Mouse (Mus musculus) gastrocnemius, postnatal 25 days (tissue): Measurements from ENCODE around the gene Ipo5. TPM values are rescaled to one million over a fixed set of nuclear protein-coding genes. Genes with fewer than 3 reads are reported as not detected.

Source experiments
- DNase-seq: peaks from one replicate; pipeline ENCODE4 v3.0.0; 2022
- total RNA-seq, 2 experiments: library from RNA; stranded (reverse); gene quantifications; 1 replicate in 1 of 2; 2 replicates in 1 of 2; pipeline ENCODE4 v1.2.3; 2021

Gene Ipo5
- total RNA-seq, 2 experiments from 2014 or later, result 96.2 to 99.5 TPM

GRCm38 (mm10) chr14:120921805-120922204 is 10.8 kb downstream of the Ipo5 start:
- no peak for DNase-seq

DNA sequence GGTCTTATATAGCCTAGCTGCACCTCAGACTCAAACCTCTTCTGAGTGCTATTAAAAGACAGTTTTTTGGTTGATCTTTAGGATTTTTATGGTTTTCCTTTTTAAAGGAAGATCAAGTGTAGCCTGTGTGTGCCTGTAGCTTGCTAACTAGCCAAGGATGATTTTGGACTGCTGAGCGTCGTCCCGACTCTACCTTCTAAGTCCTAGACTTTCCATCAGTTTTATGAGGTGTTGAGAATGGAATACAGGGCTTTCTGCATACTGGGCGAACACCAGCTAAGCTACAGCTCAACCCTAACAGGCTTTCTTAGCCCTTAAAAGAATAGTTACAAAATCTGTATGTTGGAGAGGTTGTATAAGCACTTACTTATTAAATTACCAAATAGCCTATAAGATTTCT is 13.0 kb downstream of the Ipo5 start:
- DNase-seq, result no peak

GRCm38 (mm10) chr14:120925731-120926585 is 14.9 kb downstream of the Ipo5 start:
- no peak for DNase-seq

DNA sequence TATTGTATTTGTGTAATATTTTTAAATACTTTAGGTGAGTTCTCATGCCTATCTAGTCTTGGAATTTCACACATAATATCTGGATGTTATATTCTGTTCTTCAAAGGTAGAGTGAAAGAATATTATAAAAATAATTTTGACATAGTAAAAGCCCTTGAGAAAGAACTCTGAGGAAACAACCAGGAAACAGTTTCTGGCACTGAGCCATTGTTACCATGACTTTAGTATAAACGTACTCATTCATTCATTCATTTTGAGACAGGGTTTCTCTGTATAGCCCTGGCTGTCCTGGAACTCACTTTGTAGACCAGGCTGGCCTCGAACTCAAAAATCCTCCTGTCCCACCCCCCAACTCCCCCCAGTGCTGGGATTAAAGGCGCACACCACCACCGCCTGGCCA is 20.2 kb downstream of the Ipo5 start:
- no peak for DNase-seq

DNA sequence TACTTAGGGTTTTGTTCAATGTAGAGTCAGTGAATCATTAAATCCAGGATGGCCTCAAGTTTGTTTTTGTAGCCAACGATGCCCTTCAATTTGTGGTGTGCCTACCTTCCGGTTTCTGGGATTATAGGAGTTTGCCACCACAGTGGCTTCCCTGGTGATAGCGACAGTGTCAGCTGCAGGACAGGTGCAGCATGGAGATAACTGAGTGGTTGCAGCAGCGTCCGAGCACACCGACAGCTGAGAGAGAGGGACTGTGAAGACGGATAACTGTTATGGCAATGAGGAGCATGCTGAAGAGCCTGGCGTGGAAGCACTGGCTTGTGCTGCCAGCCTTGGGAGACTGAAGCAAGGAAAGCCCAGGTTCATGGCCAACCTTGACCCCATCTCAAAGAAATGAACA is 22.6 kb downstream of the Ipo5 start:
- no peak for DNase-seq

- DNase-seq, result no peak
Measured at GRCm38 (mm10) chr14:120937102-120937501, 26.1 kb downstream of the Ipo5 start.

DNA sequence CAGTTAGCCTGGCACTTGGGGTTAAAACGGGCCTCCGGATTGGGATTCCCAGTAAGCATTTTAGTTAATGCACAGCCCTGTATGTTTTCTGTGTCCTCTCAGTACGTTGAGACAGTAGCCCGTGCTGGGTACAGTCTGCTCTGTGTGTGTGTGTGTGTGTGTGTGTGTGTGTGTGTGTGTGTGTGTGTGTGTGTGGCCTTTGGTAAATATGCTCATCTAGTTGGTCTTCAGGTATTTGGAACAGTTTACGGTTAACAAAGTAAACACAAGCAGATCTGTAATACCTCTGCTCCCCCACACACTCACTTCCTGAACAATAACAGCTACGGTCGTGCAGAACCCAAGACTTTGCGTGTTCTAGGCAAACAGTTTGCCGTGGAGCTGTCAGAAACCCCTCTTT is 31.8 kb downstream of the Ipo5 start:
- no peak for DNase-seq

- no peak for DNase-seq
Measured at GRCm38 (mm10) chr14:120945146-120945545, 34.1 kb downstream of the Ipo5 start.

- DNase-seq, result no peak
Measured at GRCm38 (mm10) chr14:120947104-120947503, 36.1 kb downstream of the Ipo5 start.

GRCm38 (mm10) chr14:120949002-120949401 is 38.0 kb downstream of the Ipo5 start:
- no peak for DNase-seq

DNA sequence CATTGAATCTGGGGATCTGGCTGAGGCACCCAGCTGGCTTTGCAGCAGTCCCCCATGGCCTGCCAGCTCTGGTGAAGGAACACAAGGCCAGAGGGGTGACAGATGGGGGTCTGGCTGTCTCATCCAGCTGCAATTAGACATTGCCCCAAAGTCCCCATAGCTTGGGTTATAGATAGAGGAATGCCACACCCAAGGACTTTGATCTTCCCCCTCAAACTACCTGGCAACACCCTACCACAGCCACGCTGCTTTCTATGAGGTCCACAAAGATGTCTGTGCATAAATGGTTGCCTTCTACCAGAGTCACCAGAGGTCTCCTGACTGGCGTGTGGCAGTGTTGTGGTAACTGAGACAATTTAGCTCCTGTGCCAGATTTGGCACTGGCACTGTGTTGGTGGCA is 39.0 kb downstream of the Ipo5 start:
- no peak for DNase-seq

GRCm38 (mm10) chr14:120952434-120952833 is 41.4 kb downstream of the Ipo5 start:
- no peak for DNase-seq

DNA sequence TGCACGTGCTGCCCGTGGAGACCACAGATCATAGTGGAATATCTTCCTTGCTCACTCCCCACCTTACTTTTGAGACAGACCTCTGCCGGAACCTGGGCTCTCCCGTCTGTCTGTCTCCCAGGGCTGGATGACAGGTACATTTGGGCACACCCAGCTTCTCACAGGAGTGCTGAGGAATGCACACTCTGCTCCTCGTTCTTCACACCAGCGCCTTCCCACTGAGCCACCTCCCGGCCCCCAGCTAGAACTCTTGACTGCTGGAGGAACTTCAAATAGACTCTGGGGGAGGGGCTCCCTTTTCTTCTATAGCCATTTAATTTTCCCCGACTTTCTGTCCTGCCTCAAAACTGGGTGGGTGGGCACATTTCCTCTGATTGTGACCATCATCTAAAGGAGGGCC is 49.5 kb downstream of the Ipo5 start:
- no peak for DNase-seq

DNA sequence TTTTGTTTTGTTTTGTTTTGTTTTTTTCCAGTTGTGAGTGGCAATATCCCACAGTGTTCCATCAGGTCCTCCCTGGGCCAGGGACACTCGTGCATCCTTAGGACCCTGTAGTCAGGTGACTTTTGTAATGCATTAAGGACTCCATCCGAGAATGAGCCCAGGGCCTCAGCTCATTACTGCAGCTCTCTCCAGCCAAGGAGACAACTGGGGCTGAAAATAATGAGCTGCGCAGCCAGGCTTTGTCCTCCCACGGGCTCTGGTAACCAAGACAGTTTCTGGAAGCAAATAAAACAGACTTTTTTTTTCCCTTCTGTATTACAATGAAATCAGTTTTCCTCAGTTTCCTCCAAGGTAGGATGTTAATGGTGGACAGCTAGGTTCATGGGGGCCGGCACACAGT is 50.0 kb downstream of the Ipo5 start:
- no peak for DNase-seq

DNA sequence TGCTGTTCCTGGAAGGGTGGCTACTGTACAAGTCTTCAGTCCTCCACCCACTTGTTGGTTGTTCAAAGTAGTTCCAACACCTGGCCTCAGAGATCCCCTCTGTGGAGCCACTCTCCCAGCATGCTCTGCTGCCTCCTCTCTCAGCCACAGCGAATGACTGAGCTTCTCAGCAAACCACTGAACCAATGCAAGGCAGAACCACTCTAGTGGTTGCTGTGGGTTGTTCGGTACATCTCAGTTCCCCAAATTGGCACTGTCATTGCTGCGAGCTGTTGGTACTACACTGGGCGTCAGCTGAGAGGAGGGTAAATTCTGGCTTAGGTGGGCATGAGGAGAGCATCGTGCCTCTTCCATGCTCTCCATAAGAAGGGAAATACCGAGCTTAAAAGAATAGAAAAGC is 56.0 kb downstream of the Ipo5 start:
- no peak for DNase-seq

DNA sequence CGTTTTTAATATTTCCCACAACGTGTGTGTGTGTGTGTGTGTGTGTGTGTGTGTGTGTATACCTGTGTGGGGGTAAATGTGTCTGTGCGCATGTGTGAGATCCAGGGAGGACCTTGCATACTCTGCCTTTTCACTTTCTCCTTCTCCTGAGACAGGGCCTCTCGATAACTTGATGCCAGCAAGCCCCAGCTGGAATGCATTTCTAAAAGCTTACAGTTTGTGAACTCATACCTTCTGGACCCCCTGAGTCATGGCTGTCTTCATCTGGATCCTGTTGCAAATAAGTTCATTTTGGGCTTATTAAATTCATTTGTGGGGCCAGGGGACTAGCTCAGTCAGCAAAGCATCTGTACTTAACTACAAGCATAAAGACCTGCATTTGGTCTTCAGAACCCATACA is 57.7 kb downstream of the Ipo5 start:
- DNase-seq, result no peak

- no peak for DNase-seq
Measured at GRCm38 (mm10) chr14:120969673-120970072, 58.6 kb downstream of the Ipo5 start.

DNA sequence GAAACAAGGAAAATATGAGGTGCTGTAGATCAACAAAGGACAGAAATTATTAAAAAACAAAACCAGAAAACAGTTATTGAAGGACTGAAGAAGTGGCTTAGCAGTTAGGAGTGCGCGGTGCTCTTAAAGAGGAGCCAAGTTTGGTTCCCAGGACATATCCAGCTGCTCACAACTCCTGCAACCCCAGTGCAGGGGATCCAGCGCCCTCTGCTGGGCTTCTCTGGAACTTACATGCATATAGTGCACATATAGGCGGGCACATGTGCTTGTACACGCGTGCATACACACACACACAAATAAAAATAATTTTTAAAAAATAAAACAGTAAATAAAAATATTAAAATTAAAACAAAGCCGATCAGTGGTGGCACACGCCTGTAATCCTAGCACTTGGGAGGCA is 59.6 kb downstream of the Ipo5 start:
- DNase-seq, result no peak

GRCm38 (mm10) chr14:120971313-120971712 is 60.3 kb downstream of the Ipo5 start:
- DNase-seq, result no peak

GRCm38 (mm10) chr14:120979559-120979958 is 68.5 kb downstream of the Ipo5 start:
- peak; percentile 18 for DNase-seq

GRCm38 (mm10) chr14:120989126-120989525 is 78.1 kb downstream of the Ipo5 start:
- no peak for DNase-seq
